Mouse (Mus musculus): ENCODE results near the gene Bend5. TPM values are rescaled to one million over a fixed set of nuclear protein-coding genes. Genes with fewer than 3 reads are reported as not detected.

Bend5 gene
- polyA plus RNA-seq, 1 experiment from 2014 or later: 36.6 TPM

GRCm38 (mm10) chr4:111443906-111444615 lies 29.3 kb downstream of the Bend5 start:
- no peak for ATAC-seq
- H3K27me3 ChIP-seq (replicated peaks): no peaks in the 10 kb centered on the region
- H3K4me2 ChIP-seq (replicated peaks): no peak overlapping the region
- no peaks in the 10 kb centered on the region for H3K9me3 ChIP-seq
- H3K4me1 ChIP-seq (replicated peaks): no peaks in the 10 kb centered on the region
- no peak overlapping the region for H3K9ac ChIP-seq
- H3K36me3 ChIP-seq: no peaks in the 10 kb centered on the region; the same call in 1 of the 2 replicates
- no peak overlapping the region for H3K4me3 ChIP-seq (replicated peaks)
- H3K27ac ChIP-seq: no peak overlapping the region
- 83% methylated on average over 10 of the region's 10 CpGs for WGBS

GRCm38 (mm10) chr4:111444616-111445160 lies 29.9 kb downstream of the Bend5 start:
- WGBS: 73% methylated on average over 1 of the region's 1 CpGs
- H3K9ac ChIP-seq: no peak overlapping the region
- no peak overlapping the region for H3K4me3 ChIP-seq (replicated peaks)
- H3K9me3 ChIP-seq: no peaks in the 10 kb centered on the region
- H3K27ac ChIP-seq: no peak overlapping the region
- H3K4me2 ChIP-seq (replicated peaks): no peak overlapping the region
- H3K36me3 ChIP-seq: no peaks in the 10 kb centered on the region; the same call in 1 of the 2 replicates
- no peaks in the 10 kb centered on the region for H3K27me3 ChIP-seq (replicated peaks)
- H3K4me1 ChIP-seq (replicated peaks): peaks cover 3% of the 10 kb centered on the region; the same call in 1 of the 2 replicates
- no peak for ATAC-seq

DNA sequence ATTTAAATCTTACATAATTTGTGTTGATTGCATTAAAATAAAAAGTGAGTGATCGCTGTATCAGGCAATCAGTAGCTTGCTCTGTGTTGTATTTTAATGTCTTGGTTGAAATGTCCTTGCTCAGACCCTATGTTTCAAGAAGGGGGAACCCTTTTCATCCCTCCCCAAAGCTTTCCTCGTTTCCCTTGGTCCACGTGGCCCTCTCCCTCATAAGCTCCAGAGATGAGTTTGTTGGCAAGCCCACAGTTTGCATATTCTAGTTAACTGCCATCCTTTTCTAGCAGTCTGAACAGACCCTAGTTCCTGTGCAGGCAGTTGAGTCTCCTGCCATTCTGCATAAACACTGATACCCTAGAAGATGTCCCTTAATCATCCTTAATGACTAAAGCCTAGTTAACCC lies 33.1 kb downstream of the Bend5 start:
- no peaks in the 10 kb centered on the region for H3K36me3 ChIP-seq
- no peak overlapping the region for H3K4me2 ChIP-seq (replicated peaks)
- no peak overlapping the region for H3K4me3 ChIP-seq (replicated peaks)
- no peak for ATAC-seq
- H3K27me3 ChIP-seq (replicated peaks): no peaks in the 10 kb centered on the region
- no peak overlapping the region for H3K9ac ChIP-seq
- H3K4me1 ChIP-seq (replicated peaks): peaks cover 7% of the 10 kb centered on the region; the same call in 1 of the 2 replicates
- no peak overlapping the region for H3K27ac ChIP-seq
- H3K9me3 ChIP-seq: no peaks in the 10 kb centered on the region
- WGBS: 68% methylated on average over 3 of the region's 3 CpGs

DNA sequence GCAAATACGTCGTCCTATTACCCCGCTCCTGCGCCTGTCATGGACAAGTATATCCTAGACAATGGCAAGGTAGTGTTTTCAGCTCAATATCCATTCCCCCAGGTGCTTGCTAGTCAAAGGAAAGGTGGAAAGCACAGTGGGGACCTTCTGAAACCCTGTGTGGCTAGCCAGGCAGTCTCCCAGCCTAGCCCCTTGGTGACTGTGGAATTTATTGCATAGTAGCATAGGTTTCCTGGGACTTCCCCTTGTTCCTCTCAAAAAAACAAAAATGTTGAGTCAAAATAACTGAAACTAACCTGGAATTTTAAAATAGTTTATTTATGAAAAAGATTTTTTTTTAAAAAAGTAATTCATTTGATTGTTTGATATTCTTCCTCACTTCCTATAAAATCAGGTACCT lies 33.8 kb downstream of the Bend5 start:
- H3K9ac ChIP-seq: no peak overlapping the region
- no peaks in the 10 kb centered on the region for H3K27me3 ChIP-seq (replicated peaks)
- H3K36me3 ChIP-seq: no peaks in the 10 kb centered on the region
- H3K4me1 ChIP-seq (replicated peaks): peaks cover 7% of the 10 kb centered on the region; the same call in 1 of the 2 replicates
- no peak overlapping the region for H3K4me3 ChIP-seq (replicated peaks)
- no peak overlapping the region for H3K27ac ChIP-seq
- H3K9me3 ChIP-seq: no peaks in the 10 kb centered on the region
- over 99% methylated on average over 4 of the region's 4 CpGs for WGBS
- no peak for ATAC-seq
- no peak overlapping the region for H3K4me2 ChIP-seq (replicated peaks)

- no peak overlapping the region for H3K27ac ChIP-seq
- H3K9ac ChIP-seq: no peak overlapping the region
- H3K36me3 ChIP-seq: 0 out of 2 replicates have a peak, but pooled peaks cover 4% of the 10 kb centered on the region
- no peaks in the 10 kb centered on the region for H3K9me3 ChIP-seq
- ATAC-seq: no peak
- no peak overlapping the region for H3K4me2 ChIP-seq (replicated peaks)
- H3K4me3 ChIP-seq (replicated peaks): no peak overlapping the region
- peaks cover 7% of the 10 kb centered on the region; the same call in 1 of the 2 replicates for H3K4me1 ChIP-seq (replicated peaks)
- H3K27me3 ChIP-seq (replicated peaks): no peaks in the 10 kb centered on the region
- WGBS: 62% methylated on average over 7 of the region's 7 CpGs
These were observed 34.8 kb downstream of the Bend5 start for GRCm38 (mm10) chr4:111449442-111450199.

DNA sequence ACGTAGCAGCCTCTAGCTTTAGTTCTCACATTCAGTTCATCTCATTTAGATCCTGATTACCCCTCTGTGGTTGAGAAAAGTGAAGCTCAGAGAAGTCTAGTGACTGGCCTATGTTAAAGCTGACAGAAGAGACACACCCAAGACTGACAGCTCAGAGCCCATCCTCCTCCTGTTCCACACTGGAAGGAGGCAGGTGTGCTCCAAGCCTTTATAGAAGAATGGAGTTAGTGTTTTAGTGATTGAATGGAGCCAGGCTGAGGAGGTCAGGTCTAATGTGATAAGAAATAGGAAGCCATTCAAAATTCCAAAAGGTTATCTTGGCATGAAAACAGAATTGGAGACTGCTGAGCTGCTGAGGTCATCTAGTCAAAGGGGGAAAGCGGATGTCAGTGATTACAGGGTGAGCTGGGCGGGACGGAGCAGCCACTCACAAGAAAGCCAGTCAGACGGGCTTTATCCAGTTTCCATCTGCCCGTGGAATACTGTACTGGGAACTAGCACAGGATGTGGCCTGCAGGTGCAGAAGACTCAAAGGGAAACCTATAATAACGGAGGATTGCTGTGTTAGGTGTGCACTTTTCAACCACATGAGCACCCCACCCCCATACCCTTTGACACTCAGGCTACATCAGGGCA lies 36.6 kb downstream of the Bend5 start:
- no peaks in the 10 kb centered on the region for H3K27me3 ChIP-seq (replicated peaks)
- ATAC-seq: peak; percentile 81
- H3K4me3 ChIP-seq (replicated peaks): no peak overlapping the region
- H3K4me1 ChIP-seq (replicated peaks): peaks cover 7% of the 10 kb centered on the region; the same call in 1 of the 2 replicates
- no peaks in the 10 kb centered on the region for H3K9me3 ChIP-seq
- no peak overlapping the region for H3K9ac ChIP-seq
- H3K27ac ChIP-seq: peak overlapping the region; percentile 60
- 57% methylated on average over 7 of the region's 7 CpGs for WGBS
- 0 out of 2 replicates have a peak, but pooled peaks cover 7% of the 10 kb centered on the region for H3K36me3 ChIP-seq
- H3K4me2 ChIP-seq (replicated peaks): no peak overlapping the region

- H3K27ac ChIP-seq: peak overlapping the region; percentile 58
- H3K4me3 ChIP-seq (replicated peaks): no peak overlapping the region
- H3K4me1 ChIP-seq (replicated peaks): peaks cover 7% of the 10 kb centered on the region; the same call in 1 of the 2 replicates
- no peaks in the 10 kb centered on the region for H3K27me3 ChIP-seq (replicated peaks)
- 69% methylated on average over 5 of the region's 5 CpGs for WGBS
- no peaks in the 10 kb centered on the region for H3K9me3 ChIP-seq
- no peak overlapping the region for H3K9ac ChIP-seq
- H3K4me2 ChIP-seq (replicated peaks): no peak overlapping the region
- 0 out of 2 replicates have a peak, but pooled peaks cover 7% of the 10 kb centered on the region for H3K36me3 ChIP-seq
- peak; percentile 84 for ATAC-seq
These were observed 37.4 kb downstream of the Bend5 start for GRCm38 (mm10) chr4:111452192-111452591.

DNA sequence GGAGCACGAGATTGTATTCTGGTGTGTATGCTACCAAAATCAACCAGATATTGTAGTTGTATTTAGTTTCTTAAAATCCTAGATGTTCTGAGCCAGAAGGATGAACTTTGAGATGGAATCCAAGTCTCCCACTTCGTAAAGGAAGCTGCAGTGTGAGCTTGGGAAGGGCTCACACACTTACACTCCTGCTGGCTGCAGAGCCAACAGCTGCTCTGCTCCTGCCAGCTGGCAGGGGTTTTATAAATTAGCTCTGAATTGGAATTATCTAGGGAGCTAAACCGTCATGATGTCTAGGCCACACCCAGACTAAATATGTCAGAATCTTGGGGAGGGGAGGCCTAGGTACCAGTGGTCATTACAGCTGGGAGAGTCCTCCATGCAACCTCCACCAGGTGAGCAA lies 38.5 kb downstream of the Bend5 start:
- WGBS: 56% methylated on average over 3 of the region's 3 CpGs
- ATAC-seq: no peak

DNA sequence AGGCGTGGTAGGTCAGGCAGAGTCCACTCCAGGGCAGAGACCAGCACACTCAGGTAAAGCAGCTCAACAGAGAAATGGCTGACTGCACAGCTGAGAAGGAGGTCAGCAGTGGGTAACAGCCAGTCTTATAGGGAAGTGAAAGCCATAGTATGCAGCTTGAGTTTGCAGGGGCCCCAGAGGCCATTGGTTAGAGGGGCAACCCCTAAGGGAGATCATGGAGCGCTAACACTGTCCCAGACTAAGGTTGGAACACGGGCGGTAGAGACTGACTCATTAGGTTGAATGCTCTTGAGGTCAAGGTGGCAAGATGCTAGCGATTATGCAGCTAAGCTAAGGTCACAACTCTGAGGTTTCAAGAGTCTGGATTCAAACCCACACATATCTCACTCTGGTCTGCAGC lies 40.8 kb downstream of the Bend5 start:
- no peak overlapping the region for H3K27ac ChIP-seq
- 95% methylated on average over 5 of the region's 5 CpGs for WGBS
- H3K9ac ChIP-seq: no peak overlapping the region
- H3K27me3 ChIP-seq (replicated peaks): no peaks in the 10 kb centered on the region
- H3K4me2 ChIP-seq (replicated peaks): no peak overlapping the region
- 0 out of 2 replicates have a peak, but pooled peaks cover 7% of the 10 kb centered on the region for H3K36me3 ChIP-seq
- no peak for ATAC-seq
- 0 out of 2 replicates have a peak, but pooled peaks cover 4% of the 10 kb centered on the region for H3K4me1 ChIP-seq (replicated peaks)
- H3K4me3 ChIP-seq (replicated peaks): no peak overlapping the region
- no peaks in the 10 kb centered on the region for H3K9me3 ChIP-seq

More for the DNA sequence above, 38.5 kb downstream of the Bend5 start:
- no peak overlapping the region for H3K4me3 ChIP-seq (replicated peaks)
- no peak overlapping the region for H3K9ac ChIP-seq
- no peaks in the 10 kb centered on the region for H3K27me3 ChIP-seq (replicated peaks)
- H3K4me1 ChIP-seq (replicated peaks): peaks cover 7% of the 10 kb centered on the region; the same call in 1 of the 2 replicates
- no peak overlapping the region for H3K27ac ChIP-seq
- H3K36me3 ChIP-seq: 0 out of 2 replicates have a peak, but pooled peaks cover 7% of the 10 kb centered on the region
- no peaks in the 10 kb centered on the region for H3K9me3 ChIP-seq
- no peak overlapping the region for H3K4me2 ChIP-seq (replicated peaks)

GRCm38 (mm10) chr4:111457568-111457967 lies 42.8 kb downstream of the Bend5 start:
- no peak overlapping the region for H3K4me3 ChIP-seq (replicated peaks)
- no peaks in the 10 kb centered on the region for H3K4me1 ChIP-seq (replicated peaks)
- no peak for ATAC-seq
- H3K9me3 ChIP-seq: no peaks in the 10 kb centered on the region
- 0 out of 2 replicates have a peak, but pooled peaks cover 7% of the 10 kb centered on the region for H3K36me3 ChIP-seq
- no peaks in the 10 kb centered on the region for H3K27me3 ChIP-seq (replicated peaks)
- WGBS: 86% methylated on average over 5 of the region's 5 CpGs
- H3K9ac ChIP-seq: no peak overlapping the region
- H3K4me2 ChIP-seq (replicated peaks): no peak overlapping the region
- H3K27ac ChIP-seq: no peak overlapping the region

- no peaks in the 10 kb centered on the region for H3K9me3 ChIP-seq
- no peak overlapping the region for H3K4me3 ChIP-seq (replicated peaks)
- H3K36me3 ChIP-seq: no peaks in the 10 kb centered on the region
- ATAC-seq: peak; percentile 65; the same call in 1 of the 2 replicates
- H3K4me2 ChIP-seq (replicated peaks): no peak overlapping the region
- H3K9ac ChIP-seq: no peak overlapping the region
- H3K27me3 ChIP-seq (replicated peaks): no peaks in the 10 kb centered on the region
- no peaks in the 10 kb centered on the region for H3K4me1 ChIP-seq (replicated peaks)
- H3K27ac ChIP-seq: no peak overlapping the region
- 69% methylated on average over 2 of the region's 2 CpGs for WGBS
These were observed 52.5 kb downstream of the Bend5 start for GRCm38 (mm10) chr4:111467293-111467773.

DNA sequence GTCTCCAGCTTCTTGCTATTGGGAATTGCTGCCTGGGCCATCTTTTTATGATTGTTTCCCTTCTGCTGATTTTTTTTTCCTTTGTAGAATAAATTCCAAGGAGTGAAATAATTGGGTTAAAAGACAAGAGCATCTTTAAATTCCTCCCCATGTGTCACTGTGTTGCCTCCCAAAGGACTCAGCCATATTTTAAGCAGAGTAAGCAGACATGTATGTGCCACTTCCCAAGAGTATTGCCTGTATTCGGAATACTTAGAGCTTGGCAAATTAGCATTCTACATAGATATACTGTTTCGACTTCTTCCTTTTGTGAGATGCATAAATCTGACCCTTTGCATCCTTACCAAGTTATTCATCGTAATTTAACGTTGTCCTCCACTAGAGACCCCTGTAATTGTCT lies 53.0 kb downstream of the Bend5 start:
- no peak for ATAC-seq
- Histone ChIP-seq H3K4me1 (replicated peaks) (no peaks in the 10 kb centered on the region), H3K27ac (no peak overlapping the region), H3K9ac (no peak overlapping the region), H3K4me2 (replicated peaks) (no peak overlapping the region), H3K4me3 (replicated peaks) (no peak overlapping the region), H3K9me3 (no peaks in the 10 kb centered on the region), H3K36me3 (no peaks in the 10 kb centered on the region), H3K27me3 (replicated peaks) (no peaks in the 10 kb centered on the region)
- 75% methylated on average over 4 of the region's 4 CpGs for WGBS
